Mouse (Mus musculus) limb, embryonic 13.5 days (tissue): ENCODE data around the gene Pah. TPM values are rescaled to one million over a fixed set of nuclear protein-coding genes. Genes with fewer than 3 reads are reported as not detected.
A peak's percentile ranks its signal among the peaks of the same experiment; 100 is the strongest.

Experiments
- ATAC-seq: fragments of 200-750 bp; cut with Nextera tagmentation; 2 replicates; pipeline ENCODE4 v1.8.0; 2017; ENCODE audit warnings: low read depth, moderate number of reproducible peaks, moderate TSS enrichment; ENCODE audit not compliant: low FRiP score
- H3K27ac ChIP-seq: fragments of 300-500 bp; sonication (generic); 2 replicates; pipeline ENCODE4 v1.5.1; 2015; ENCODE audit warnings: inconsistent platforms, mild to moderate bottlenecking, moderate library complexity
- H3K27me3 ChIP-seq: fragments of 300-500 bp; sonication (generic); 2 replicates; pipeline ENCODE4 v1.6.1; 2015; ENCODE audit warnings: mild to moderate bottlenecking, inconsistent platforms
- H3K36me3 ChIP-seq: fragments of 300-500 bp; sonication (generic); 2 replicates; pipeline ENCODE4 v1.6.1; 2015; ENCODE audit warnings: inconsistent platforms, mild to moderate bottlenecking, moderate library complexity
- H3K4me1 ChIP-seq: fragments of 300-500 bp; sonication (generic); 2 replicates; pipeline ENCODE4 v1.6.1; 2015; ENCODE audit warnings: inconsistent platforms
- H3K4me2 ChIP-seq: fragments of 300-500 bp; sonication (generic); replicated peaks from 2 replicates; pipeline ENCODE4 v1.6.1; 2015; ENCODE audit warnings: inconsistent platforms, mild to moderate bottlenecking, moderate library complexity
- H3K4me3 ChIP-seq: fragments of 300-500 bp; sonication (generic); 2 replicates; pipeline ENCODE4 v1.5.1; 2015; ENCODE audit warnings: moderate library complexity, mild to moderate bottlenecking, inconsistent platforms
- H3K9ac ChIP-seq: fragments of 300-500 bp; sonication (generic); 2 replicates; pipeline ENCODE4 v1.6.1; 2015; ENCODE audit warnings: mild to moderate bottlenecking, inconsistent platforms
- H3K9me3 ChIP-seq: fragments of 300-500 bp; sonication (generic); 2 replicates; pipeline ENCODE4 v1.6.1; 2016; ENCODE audit warnings: inconsistent platforms
- WGBS: fragments of 180-500 bp; shearing (Covaris S2); methylation state at CpG from one replicate; pipeline ENCODE4 v1.1.7; 2015; 5-methylcytosine and 5-hydroxymethylcytosine counted together
- polyA plus RNA-seq: library from polyadenylated mRNA; unstranded; fragments of >200 nt; fragmentation: Nextera tagmentation; extraction: Ambion mirVana; gene quantifications from 2 replicates; pipeline ENCODE4 v1.2.1, GENCODE M21; 2015

Gene Pah
- polyA plus RNA-seq, 1 experiment from 2014 or later, result 0.08 TPM

- H3K9me3 ChIP-seq, result no peaks in the 10 kb centered on the region
- no peak overlapping the region for H3K4me3 ChIP-seq
- no peaks in the 10 kb centered on the region for H3K36me3 ChIP-seq
- H3K4me1 ChIP-seq, result no peaks in the 10 kb centered on the region
- 79% methylated on average over 4 of the region's 4 CpGs for WGBS
- ATAC-seq, result no peak
- H3K27ac ChIP-seq, result no peak overlapping the region
- no peak overlapping the region for H3K4me2 ChIP-seq
- no peak overlapping the region for H3K9ac ChIP-seq
- H3K27me3 ChIP-seq, result no peaks in the 10 kb centered on the region
These were observed 1.0 kb upstream of the Pah start for GRCm38 (mm10) chr10:87520401-87521116.

- no peaks in the 10 kb centered on the region for H3K4me1 ChIP-seq
- H3K27me3 ChIP-seq, result no peaks in the 10 kb centered on the region
- no peak overlapping the region for H3K27ac ChIP-seq
- WGBS, result 83% methylated on average over 1 of the region's 1 CpGs
- no peak overlapping the region for H3K9ac ChIP-seq
- ATAC-seq, result no peak
- H3K4me3 ChIP-seq, result no peak overlapping the region
- H3K36me3 ChIP-seq, result no peaks in the 10 kb centered on the region
- no peaks in the 10 kb centered on the region for H3K9me3 ChIP-seq
- no peak overlapping the region for H3K4me2 ChIP-seq
These were observed 12.6 kb downstream of the Pah start for GRCm38 (mm10) chr10:87534172-87534571.

GRCm38 (mm10) chr10:87545759-87546158 lies 24.2 kb downstream of the Pah start:
- Histone ChIP-seq H3K4me1 (no peaks in the 10 kb centered on the region), H3K4me3 (no peak overlapping the region), H3K9me3 (no peaks in the 10 kb centered on the region), H3K27me3 (0 out of 2 replicates have a peak, but pooled peaks cover 9% of the 10 kb centered on the region), H3K27ac (no peak overlapping the region), H3K36me3 (no peaks in the 10 kb centered on the region), H3K9ac (no peak overlapping the region), H3K4me2 (no peak overlapping the region)
- WGBS, result 71% methylated on average over 8 of the region's 8 CpGs
- no peak for ATAC-seq

- H3K4me3 ChIP-seq, result no peak overlapping the region
- no peak overlapping the region for H3K4me2 ChIP-seq
- H3K27ac ChIP-seq, result no peak overlapping the region
- H3K9ac ChIP-seq, result no peak overlapping the region
- 21% methylated on average over 19 of the region's 19 CpGs for WGBS
- no peaks in the 10 kb centered on the region for H3K9me3 ChIP-seq
- no peak for ATAC-seq
- H3K27me3 ChIP-seq, result 0 out of 2 replicates have a peak, but pooled peaks cover 14% of the 10 kb centered on the region
- H3K36me3 ChIP-seq, result no peaks in the 10 kb centered on the region
- no peaks in the 10 kb centered on the region for H3K4me1 ChIP-seq
These were observed 25.0 kb downstream of the Pah start for GRCm38 (mm10) chr10:87546299-87547234.

- H3K4me2 ChIP-seq, result peak overlapping the region; percentile 41
- H3K36me3 ChIP-seq, result no peaks in the 10 kb centered on the region
- WGBS, result 32% methylated on average over 8 of the region's 8 CpGs
These were observed 31.1 kb downstream of the Pah start for GRCm38 (mm10) chr10:87552726-87553125.

GRCm38 (mm10) chr10:87556441-87556840 lies 34.8 kb downstream of the Pah start:
- Histone ChIP-seq H3K9ac (no peak overlapping the region), H3K36me3 (no peaks in the 10 kb centered on the region), H3K4me1 (no peaks in the 10 kb centered on the region), H3K4me3 (no peak overlapping the region), H3K4me2 (no peak overlapping the region), H3K9me3 (no peaks in the 10 kb centered on the region), H3K27me3 (peaks cover 10% of the 10 kb centered on the region), H3K27ac (no peak overlapping the region)
- ATAC-seq, result no peak
- 47% methylated on average over 2 of the region's 2 CpGs for WGBS

More at GRCm38 (mm10) chr10:87552726-87553125, 31.1 kb downstream of the Pah start:
- H3K27ac ChIP-seq, result no peak overlapping the region
- no peaks in the 10 kb centered on the region for H3K9me3 ChIP-seq
- H3K27me3 ChIP-seq, result peaks cover 15% of the 10 kb centered on the region
- ATAC-seq, result peak; percentile 62; the same call in 1 of the 2 replicates
- H3K4me3 ChIP-seq, result no peak overlapping the region
- H3K9ac ChIP-seq, result no peak overlapping the region
- no peaks in the 10 kb centered on the region for H3K4me1 ChIP-seq

- Histone ChIP-seq H3K9ac (no peak overlapping the region), H3K9me3 (no peaks in the 10 kb centered on the region), H3K4me2 (no peak overlapping the region), H3K4me3 (no peak overlapping the region), H3K4me1 (no peaks in the 10 kb centered on the region), H3K27ac (no peak overlapping the region), H3K27me3 (no peaks in the 10 kb centered on the region), H3K36me3 (no peaks in the 10 kb centered on the region)
- ATAC-seq, result no peak
- 82% methylated on average over 9 of the region's 9 CpGs for WGBS
These were observed 42.2 kb downstream of the Pah start for GRCm38 (mm10) chr10:87563818-87564217.

- Histone ChIP-seq H3K27me3 (no peaks in the 10 kb centered on the region), H3K36me3 (no peaks in the 10 kb centered on the region), H3K9me3 (no peaks in the 10 kb centered on the region), H3K9ac (no peak overlapping the region), H3K4me2 (no peak overlapping the region), H3K4me3 (no peak overlapping the region), H3K27ac (no peak overlapping the region), H3K4me1 (no peaks in the 10 kb centered on the region)
- no peak for ATAC-seq
- WGBS, result 58% methylated on average over 2 of the region's 2 CpGs
These were observed 44.1 kb downstream of the Pah start for GRCm38 (mm10) chr10:87565712-87566111.

- Histone ChIP-seq H3K4me1 (no peaks in the 10 kb centered on the region), H3K36me3 (no peaks in the 10 kb centered on the region), H3K27me3 (no peaks in the 10 kb centered on the region), H3K4me2 (no peak overlapping the region), H3K27ac (no peak overlapping the region), H3K4me3 (no peak overlapping the region), H3K9me3 (no peaks in the 10 kb centered on the region), H3K9ac (no peak overlapping the region)
- WGBS, result 80% methylated on average over 4 of the region's 4 CpGs
- ATAC-seq, result no peak
These were observed 50.9 kb downstream of the Pah start for GRCm38 (mm10) chr10:87572500-87572899.

- Histone ChIP-seq H3K4me1 (no peaks in the 10 kb centered on the region), H3K4me2 (no peak overlapping the region), H3K4me3 (no peak overlapping the region), H3K9ac (no peak overlapping the region), H3K27ac (no peak overlapping the region), H3K9me3 (no peaks in the 10 kb centered on the region), H3K27me3 (no peaks in the 10 kb centered on the region), H3K36me3 (no peaks in the 10 kb centered on the region)
- no peak for ATAC-seq
- WGBS, result 68% methylated on average over 1 of the region's 1 CpGs
These were observed 65.1 kb downstream of the Pah start for GRCm38 (mm10) chr10:87586696-87587095.

GRCm38 (mm10) chr10:87593916-87594315 lies 72.3 kb downstream of the Pah start:
- 22% methylated on average over 2 of the region's 2 CpGs for WGBS
- Histone ChIP-seq H3K4me2 (no peak overlapping the region), H3K36me3 (no peaks in the 10 kb centered on the region), H3K27ac (no peak overlapping the region), H3K9ac (no peak overlapping the region), H3K27me3 (no peaks in the 10 kb centered on the region), H3K9me3 (no peaks in the 10 kb centered on the region), H3K4me1 (no peaks in the 10 kb centered on the region), H3K4me3 (no peak overlapping the region)
- ATAC-seq, result no peak

- no peaks in the 10 kb centered on the region for H3K27me3 ChIP-seq
- no peaks in the 10 kb centered on the region for H3K4me1 ChIP-seq
- no peak overlapping the region for H3K9ac ChIP-seq
- no peaks in the 10 kb centered on the region for H3K9me3 ChIP-seq
- no peak overlapping the region for H3K4me3 ChIP-seq
- no peak overlapping the region for H3K27ac ChIP-seq
- H3K36me3 ChIP-seq, result no peaks in the 10 kb centered on the region
- WGBS, result 31% methylated on average over 5 of the region's 5 CpGs
- H3K4me2 ChIP-seq, result no peak overlapping the region
- ATAC-seq, result no peak; the same call in 1 of the 2 replicates
These were observed 74.9 kb downstream of the Pah start for GRCm38 (mm10) chr10:87596361-87597074.
